ENCODE assay signal across 30 mouse cellular contexts in genomic region chr1:68872976-68873634, GRCm38 (mm10).
DNase-seq lines count a peak whose midpoint lies in the region; ATAC-seq and TF ChIP-seq lines count a peak whose summit lies in the region.
"Had no signal": no experiment of that assay in that cellular context is flagged by ENCODE, and none has a peak within 500 bp of the region (broad histone marks: within the 10 kb centered on the region; RNA-seq: fewer than 3 reads in every experiment).

No protein-coding gene starts in this region.

- 60% methylated on average over 2 of the region's 2 CpGs for WGBS in kidney, embryonic 15.5 days
- 46% methylated on average over 2 of the region's 2 CpGs for WGBS in midbrain, postnatal 0 days
- WGBS in midbrain, embryonic 16.5 days, result 31% methylated on average over 2 of the region's 2 CpGs

- no peaks in the 10 kb centered on the region for H3K27me3 ChIP-seq in kidney, embryonic 15.5 days
- H3K27me3 ChIP-seq in midbrain, postnatal 0 days (ENCODE audit: insufficient read depth, low read length), result no peaks in the 10 kb centered on the region
- H3K27me3 ChIP-seq in midbrain, embryonic 16.5 days (ENCODE audit: control insufficient read depth, insufficient read depth, low read depth, low read length), result no peaks in the 10 kb centered on the region
- H3K27me3 ChIP-seq: CH12.LX; embryonic facial prominence, embryonic 15.5 days; heart, embryonic 12.5 days; hindbrain, embryonic 15.5 days; intestine, embryonic 15.5 days; limb, embryonic 15.5 days; liver, embryonic 15.5 days had no signal

- H3K27ac ChIP-seq in kidney, embryonic 15.5 days, result no peak overlapping the region
- H3K27ac ChIP-seq in midbrain, postnatal 0 days (ENCODE audit: low read depth, low read length), result no peak overlapping the region
- H3K27ac ChIP-seq in midbrain, embryonic 16.5 days (ENCODE audit: low read length), result no peak overlapping the region
- H3K27ac ChIP-seq: embryonic facial prominence, embryonic 10.5 days; embryonic facial prominence, embryonic 15.5 days; forebrain, embryonic 15.5 days; gastrocnemius, adult 2 months; hindbrain, embryonic 15.5 days; intestine, embryonic 15.5 days; limb, embryonic 10.5 days; limb, embryonic 15.5 days; liver, embryonic 15.5 days had no signal

- no peaks in the 10 kb centered on the region for H3K36me3 ChIP-seq in kidney, embryonic 15.5 days
- H3K36me3 ChIP-seq in midbrain, postnatal 0 days (ENCODE audit: insufficient read depth, low read length), result no peaks in the 10 kb centered on the region
- H3K36me3 ChIP-seq in midbrain, embryonic 16.5 days (ENCODE audit: control insufficient read depth, insufficient read depth, low read length), result no peaks in the 10 kb centered on the region
- H3K36me3 ChIP-seq: embryonic facial prominence, embryonic 10.5 days; embryonic facial prominence, embryonic 15.5 days; forebrain, embryonic 15.5 days; heart, embryonic 12.5 days; hindbrain, embryonic 15.5 days; intestine, embryonic 15.5 days; limb, embryonic 10.5 days; limb, embryonic 15.5 days; liver, embryonic 15.5 days had no signal

- ATAC-seq in kidney, embryonic 15.5 days (replicated peaks; ENCODE audit: low FRiP score), result no peak
- no peak for ATAC-seq in midbrain, postnatal 0 days (ENCODE audit: low FRiP score)
- no peak for ATAC-seq in midbrain, embryonic 16.5 days
- no peak for ATAC-seq in monocyte, adult 5-6 weeks (replicated peaks; ENCODE audit: insufficient number of reproducible peaks, low FRiP score, low TSS enrichment, poor library complexity, severe bottlenecking)
- ATAC-seq: intestine, embryonic 15.5 days had no signal

- peak; percentile 2 for DNase-seq in adrenal gland, postnatal 10 days
- DNase-seq in adrenal gland, postnatal 36 days, result no peak
- DNase-seq in kidney, adult 9 months, result peak; percentile 18
- DNase-seq in midbrain, postnatal 0 days (ENCODE audit: low spot score), result peak; percentile 65
- DNase-seq: adrenal gland, postnatal 25 days; cerebellum, adult 8-10 months; cerebellum, postnatal 25 days; gastrocnemius, adult 2 months; gastrocnemius, postnatal 36 days; heart, adult 18-20 months; heart, postnatal 4 days; layer of hippocampus, adult 9-11 months; lung, embryonic 14.5 days; lung, postnatal 14 days; right cerebral cortex, postnatal 25 days; spleen, adult 18-20 months; thymus, postnatal 14 days had no signal

- H3K9me3 ChIP-seq in kidney, embryonic 15.5 days (replicated peaks), result no peaks in the 10 kb centered on the region; the same call in 1 of the 2 replicates
- no peaks in the 10 kb centered on the region for H3K9me3 ChIP-seq in midbrain, postnatal 0 days (ENCODE audit: low read length)
- H3K9me3 ChIP-seq in midbrain, embryonic 16.5 days (replicated peaks; ENCODE audit: control insufficient read depth, low read length, poor library complexity, severe bottlenecking), result no peaks in the 10 kb centered on the region
- H3K9me3 ChIP-seq: embryonic facial prominence, embryonic 10.5 days; embryonic facial prominence, embryonic 15.5 days; forebrain, embryonic 15.5 days; heart, embryonic 12.5 days; hindbrain, embryonic 15.5 days; intestine, embryonic 15.5 days; limb, embryonic 10.5 days; limb, embryonic 15.5 days; liver, embryonic 15.5 days had no signal

- no peak overlapping the region for H3K9ac ChIP-seq in kidney, embryonic 15.5 days
- H3K9ac ChIP-seq in midbrain, postnatal 0 days (replicated peaks; ENCODE audit: low read length, poor library complexity, severe bottlenecking), result no peak overlapping the region
- no peak overlapping the region for H3K9ac ChIP-seq in midbrain, embryonic 16.5 days (ENCODE audit: low read depth, low read length)
- H3K9ac ChIP-seq: embryonic facial prominence, embryonic 15.5 days; forebrain, embryonic 15.5 days; heart, embryonic 12.5 days; hindbrain, embryonic 15.5 days; intestine, embryonic 15.5 days; limb, embryonic 15.5 days; liver, embryonic 15.5 days; lung, embryonic 14.5 days had no signal

- H3K4me2 ChIP-seq in kidney, embryonic 15.5 days, result no peak overlapping the region
- no peak overlapping the region for H3K4me2 ChIP-seq in midbrain, postnatal 0 days (ENCODE audit: low read depth, low read length, poor library complexity, severe bottlenecking)
- no peak overlapping the region for H3K4me2 ChIP-seq in midbrain, embryonic 16.5 days (ENCODE audit: low read length)
- H3K4me2 ChIP-seq: embryonic facial prominence, embryonic 15.5 days; forebrain, embryonic 15.5 days; heart, embryonic 12.5 days; hindbrain, embryonic 15.5 days; intestine, embryonic 15.5 days; limb, embryonic 15.5 days; liver, embryonic 15.5 days; lung, embryonic 14.5 days had no signal

- H3K4me1 ChIP-seq in kidney, embryonic 15.5 days, result no peaks in the 10 kb centered on the region
- no peaks in the 10 kb centered on the region for H3K4me1 ChIP-seq in midbrain, postnatal 0 days (ENCODE audit: insufficient read depth, low read length)
- peaks cover 3% of the 10 kb centered on the region; the same call in 1 of the 2 replicates for H3K4me1 ChIP-seq in midbrain, embryonic 16.5 days (ENCODE audit: control insufficient read depth, insufficient read depth, low read length)
- H3K4me1 ChIP-seq: embryonic facial prominence, embryonic 10.5 days; embryonic facial prominence, embryonic 15.5 days; intestine, embryonic 15.5 days; limb, embryonic 10.5 days; limb, embryonic 15.5 days; liver, embryonic 15.5 days had no signal

- no peak overlapping the region for H3K4me3 ChIP-seq in kidney, embryonic 15.5 days (replicated peaks)
- H3K4me3 ChIP-seq in midbrain, postnatal 0 days (ENCODE audit: low read depth, low read length), result no peak overlapping the region
- H3K4me3 ChIP-seq in midbrain, embryonic 16.5 days (ENCODE audit: low read depth, low read length), result no peak overlapping the region
- H3K4me3 ChIP-seq: embryonic facial prominence, embryonic 10.5 days; embryonic facial prominence, embryonic 15.5 days; forebrain, embryonic 15.5 days; gastrocnemius, adult 2 months; heart, embryonic 12.5 days; hindbrain, embryonic 15.5 days; intestine, embryonic 15.5 days; limb, embryonic 10.5 days; limb, embryonic 15.5 days; liver, embryonic 15.5 days had no signal

- no peak for TF ChIP-seq CTCF in midbrain, postnatal 0 days (IDR thresholded peaks at IDR 0.05)

Comparison
In these comparisons a context has a peak if more than half of its experiments do, and no peak if none do; other contexts are left out.
1. DNase-seq: peak in adrenal gland, postnatal 10 days (single experiment), kidney, adult 9 months (single experiment) and midbrain, postnatal 0 days (single experiment); none in adrenal gland, postnatal 36 days (0 of 2).